Mouse (Mus musculus) heart, postnatal 0 days (tissue): Measurements from ENCODE around the gene Alg9. TPM values are rescaled to one million over a fixed set of nuclear protein-coding genes. Genes with fewer than 3 reads are reported as not detected.

Experiments
- ATAC-seq: fragments of 200-750 bp; cut with Nextera tagmentation; 2 replicates; pipeline ENCODE4 v1.8.0; 2017; ENCODE audit warnings: low read depth, moderate number of reproducible peaks, moderate library complexity; ENCODE audit not compliant: insufficient read depth
- DNase-seq: peaks from one replicate; pipeline ENCODE4 v3.0.0-alpha.2; 2016; ENCODE audit warnings: low spot score
- H3K27ac ChIP-seq: fragments of 300-500 bp; sonication (generic); 2 replicates; pipeline ENCODE4 v1.5.1; 2014; ENCODE audit warnings: low read depth, mild to moderate bottlenecking
- H3K27me3 ChIP-seq: fragments of 300-500 bp; sonication (generic); 2 replicates; pipeline ENCODE4 v1.6.1; 2014; ENCODE audit warnings: low read length, mixed read lengths; ENCODE audit not compliant: control insufficient read depth, insufficient read depth
- H3K36me3 ChIP-seq: fragments of 300-500 bp; sonication (generic); replicated peaks from 2 replicates; pipeline ENCODE4 v1.6.1; 2014; ENCODE audit warnings: low read length, mixed read lengths; ENCODE audit not compliant: control insufficient read depth, insufficient read depth
- H3K4me1 ChIP-seq: fragments of 300-500 bp; sonication (generic); 2 replicates; pipeline ENCODE4 v1.6.1; 2014; ENCODE audit warnings: antibody characterized with exemption; ENCODE audit not compliant: control insufficient read depth, insufficient read depth
- H3K4me2 ChIP-seq: fragments of 300-500 bp; sonication (generic); 2 replicates; pipeline ENCODE4 v1.6.1; 2014; ENCODE audit warnings: low read depth, mild to moderate bottlenecking, low read length, moderate library complexity
- H3K4me3 ChIP-seq: fragments of 300-500 bp; sonication (generic); 2 replicates; pipeline ENCODE4 v1.5.1; 2014; ENCODE audit warnings: low read depth, low read length
- H3K9ac ChIP-seq: fragments of 300-500 bp; sonication (generic); replicated peaks from 2 replicates; pipeline ENCODE4 v1.6.1; 2014; ENCODE audit warnings: low read depth, low read length, mixed read lengths
- H3K9me3 ChIP-seq: fragments of 300-500 bp; sonication (generic); replicated peaks from 2 replicates; pipeline ENCODE4 v1.6.1; 2016; ENCODE audit warnings: low read length; ENCODE audit not compliant: control insufficient read depth
- CTCF ChIP-seq: IDR thresholded peaks from 2 replicates; pipeline ENCODE4 v1.5.1; 2016; ENCODE audit warnings: antibody characterized with exemption, control low read depth, low read depth
- EP300 ChIP-seq: IDR thresholded peaks from 2 replicates; pipeline ENCODE4 v1.6.1; 2016; ENCODE audit warnings: antibody characterized with exemption, low read depth
- WGBS: fragments of 180-500 bp; shearing (Covaris S2); extraction: QIAGEN DNeasy Blood & Tissue Kit; methylation state at CpG from one replicate; pipeline ENCODE4 v1.1.7; 2014; 5-methylcytosine and 5-hydroxymethylcytosine counted together
- polyA plus RNA-seq: library from polyadenylated mRNA; unstranded; fragments of >200 nt; fragmentation: Nextera tagmentation; extraction: Ambion mirVana; gene quantifications from 2 replicates; pipeline ENCODE4 v1.2.1, GENCODE M21; 2015
- total RNA-seq: library from RNA; depleted of rRNA; stranded (reverse); fragments of >200 nt; gene quantifications from 2 replicates; pipeline ENCODE4 v1.2.3, GENCODE M21; 2014; ENCODE audit warnings: low replicate concordance; rRNA removed

Gene Alg9
- total RNA-seq (23.9 and 24.2 TPM in 2 replicates), polyA plus RNA-seq (11.4 and 11.9 TPM in 2 replicates)

DNA sequence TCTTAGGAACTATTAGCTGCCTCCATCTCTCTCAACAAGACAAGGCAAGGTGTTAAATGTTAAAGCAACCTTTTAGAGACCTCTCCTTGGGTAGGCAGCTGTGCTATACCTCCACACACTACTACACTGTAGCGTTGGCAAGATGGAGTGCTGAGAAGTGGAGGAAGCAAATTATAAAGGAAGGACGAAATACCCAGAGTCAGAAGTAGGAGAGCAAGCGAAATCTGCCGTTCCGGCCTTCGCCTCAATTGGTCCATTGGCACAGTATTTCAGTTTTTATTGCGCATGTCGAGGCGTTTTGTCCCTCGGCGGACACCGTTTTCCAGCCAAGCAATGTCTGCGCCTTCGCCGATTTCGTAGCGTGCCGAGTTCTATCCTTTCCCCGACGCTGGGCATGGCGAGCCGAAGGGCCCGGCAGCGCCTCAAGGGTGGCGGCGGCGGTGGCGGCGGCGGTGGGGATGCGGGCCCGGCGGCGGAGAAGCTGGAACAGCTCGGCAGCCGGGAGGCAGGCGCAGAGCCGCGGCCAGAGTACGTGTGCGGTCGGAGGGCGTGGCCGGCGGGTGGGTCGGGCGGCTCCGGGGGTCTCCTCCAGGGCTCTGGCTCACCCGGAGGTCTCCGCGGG lies at the start of gene Alg9, which contains the start of gene 1110032A03Rik:
TSS of gene Alg9 (plus strand) at position 29 of the 622 bp plus-strand sequence.
TSS of gene 1110032A03Rik (minus strand) at position 530 of the 622 bp plus-strand sequence.
- Histone ChIP-seq H3K9ac (peak within 1 kb of the TSS; percentile 84), H3K27ac (peak within 1 kb of the TSS; percentile 63), H3K4me1 (peaks cover 14% of the 10 kb centered on the region; the same call in 1 of the 2 replicates), H3K27me3 (no peaks in the 10 kb centered on the region), H3K4me2 (peak within 1 kb of the TSS; percentile 80), H3K4me3 (peak within 1 kb of the TSS; percentile 92), H3K36me3 (peaks cover 27% of the 10 kb centered on the region; the same call in 1 of the 2 replicates), H3K9me3 (no peaks in the 10 kb centered on the region)
- TF ChIP-seq EP300, result no peak
- no peak for TF ChIP-seq CTCF
- ATAC-seq (peak; percentile 63), DNase-seq (peak; percentile 75)
- under 1% methylated on average over 42 of the region's 51 CpGs for WGBS

GRCm38 (mm10) chr9:50725921-50726590 lies 48.8 kb upstream of the Alg9 start:
- no peak overlapping the region for H3K4me3 ChIP-seq

GRCm38 (mm10) chr9:50727171-50727924 lies 47.5 kb upstream of the Alg9 start:
- peak overlapping the region; percentile 54 for H3K4me3 ChIP-seq
- WGBS, result 2% methylated on average over 30 of the region's 30 CpGs
- H3K36me3 ChIP-seq, result no peaks in the 10 kb centered on the region
- peak overlapping the region; percentile 81 for H3K4me2 ChIP-seq
- ATAC-seq (peak; percentile 12; the same call in 1 of the 2 replicates), DNase-seq (peak; percentile 54)
- peak overlapping the region; percentile 76 for H3K27ac ChIP-seq
- TF ChIP-seq EP300, result no peak
- TF ChIP-seq CTCF, result no peak
- H3K9ac ChIP-seq, result peak overlapping the region; percentile 58
- H3K27me3 ChIP-seq, result no peaks in the 10 kb centered on the region
- no peaks in the 10 kb centered on the region for H3K9me3 ChIP-seq
- H3K4me1 ChIP-seq, result peaks cover 30% of the 10 kb centered on the region

More at GRCm38 (mm10) chr9:50725921-50726590, 48.8 kb upstream of the Alg9 start:
- TF ChIP-seq CTCF (no peak), EP300 (no peak)
- no peaks in the 10 kb centered on the region for H3K36me3 ChIP-seq
- ATAC-seq, result no peak
- no peak overlapping the region for H3K9ac ChIP-seq
- peak overlapping the region; percentile 81 for H3K4me2 ChIP-seq
- WGBS, result 24% methylated on average over 8 of the region's 8 CpGs
- no peaks in the 10 kb centered on the region for H3K9me3 ChIP-seq
- H3K27me3 ChIP-seq, result no peaks in the 10 kb centered on the region
- H3K4me1 ChIP-seq, result peaks cover 33% of the 10 kb centered on the region
- peak; percentile 37 for DNase-seq
- H3K27ac ChIP-seq, result peak overlapping the region; percentile 76

- under 1% methylated on average over 45 of the region's 45 CpGs for WGBS
- peaks cover 26% of the 10 kb centered on the region for H3K4me1 ChIP-seq
Measured at GRCm38 (mm10) chr9:50727925-50728651, 46.7 kb upstream of the Alg9 start.

DNA sequence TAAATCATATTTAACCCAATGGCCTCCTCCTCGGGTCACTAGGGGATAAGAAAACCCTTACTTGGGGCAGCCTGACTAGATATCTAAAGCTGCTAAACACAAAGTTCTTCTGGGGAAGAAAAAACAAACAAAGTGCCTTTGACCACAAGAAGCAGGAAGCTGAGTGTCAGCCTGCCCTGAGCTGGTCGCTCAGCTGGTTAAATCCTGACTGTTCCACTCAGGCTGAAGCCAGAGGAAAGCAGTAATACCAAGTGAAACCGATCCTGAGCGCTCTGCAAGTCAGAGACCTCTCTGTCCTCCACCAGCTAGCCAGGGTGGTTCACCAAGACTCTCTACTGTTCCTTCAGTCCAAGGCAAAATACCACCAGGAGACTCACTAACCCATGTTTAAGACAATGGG lies 45.2 kb upstream of the Alg9 start:
- Histone ChIP-seq H3K4me3 (no peak overlapping the region), H3K9ac (no peak overlapping the region), H3K4me1 (peaks cover 19% of the 10 kb centered on the region), H3K27me3 (no peaks in the 10 kb centered on the region), H3K36me3 (no peaks in the 10 kb centered on the region), H3K4me2 (no peak overlapping the region), H3K27ac (no peak overlapping the region), H3K9me3 (no peaks in the 10 kb centered on the region)
- DNase-seq (no peak), ATAC-seq (no peak)
- TF ChIP-seq EP300, result no peak
- TF ChIP-seq CTCF, result no peak
- 52% methylated on average over 4 of the region's 4 CpGs for WGBS

More at GRCm38 (mm10) chr9:50727925-50728651, 46.7 kb upstream of the Alg9 start:
- H3K36me3 ChIP-seq, result no peaks in the 10 kb centered on the region
- H3K9me3 ChIP-seq, result no peaks in the 10 kb centered on the region
- no peaks in the 10 kb centered on the region for H3K27me3 ChIP-seq
- peak overlapping the region; percentile 54 for H3K4me3 ChIP-seq
- peak; percentile 86 for ATAC-seq
- H3K9ac ChIP-seq, result peak overlapping the region; percentile 58
- TF ChIP-seq EP300, result no peak
- peak overlapping the region; percentile 81 for H3K4me2 ChIP-seq
- DNase-seq, result peak; percentile 74
- H3K27ac ChIP-seq, result peak overlapping the region; percentile 76
